Mouse (Mus musculus) limb, embryonic 14.5 days (tissue): Measurements from ENCODE around the gene Ovca2. TPM values are rescaled to one million over a fixed set of nuclear protein-coding genes. Genes with fewer than 3 reads are reported as not detected.

Source experiments
- ATAC-seq: fragments of 200-750 bp; cut with Nextera tagmentation; 2 replicates; pipeline ENCODE4 v1.8.0; 2017; ENCODE audit warnings: low read depth, moderate number of reproducible peaks, moderate TSS enrichment; ENCODE audit not compliant: low FRiP score
- DNase-seq: peaks from one replicate; pipeline ENCODE4 v3.0.0-alpha.2; 2015; ENCODE audit warnings: low spot score
- H3K27ac ChIP-seq: fragments of 300-500 bp; sonication (generic); replicated peaks from 2 replicates; pipeline ENCODE4 v1.5.1; 2014; ENCODE audit warnings: low read depth, mild to moderate bottlenecking, low read length, moderate library complexity, mixed read lengths
- H3K27me3 ChIP-seq: fragments of 300-500 bp; sonication (generic); 2 replicates; pipeline ENCODE4 v1.6.1; 2014; ENCODE audit warnings: low read length, mixed read lengths; ENCODE audit not compliant: control insufficient read depth, insufficient read depth
- H3K36me3 ChIP-seq: fragments of 300-500 bp; sonication (generic); 2 replicates; pipeline ENCODE4 v1.6.1; 2014; ENCODE audit warnings: mild to moderate bottlenecking, low read length, moderate library complexity, mixed read lengths; ENCODE audit not compliant: control insufficient read depth, insufficient read depth
- H3K4me1 ChIP-seq: fragments of 300-500 bp; sonication (generic); 2 replicates; pipeline ENCODE4 v1.6.1; 2014; ENCODE audit warnings: antibody characterized with exemption, low read length, mixed read lengths; ENCODE audit not compliant: control insufficient read depth, insufficient read depth
- H3K4me2 ChIP-seq: fragments of 300-500 bp; sonication (generic); replicated peaks from 2 replicates; pipeline ENCODE4 v1.6.1; 2014; ENCODE audit warnings: low read depth, mild to moderate bottlenecking, low read length, moderate library complexity; ENCODE audit not compliant: severe bottlenecking
- H3K4me3 ChIP-seq: fragments of 300-500 bp; sonication (generic); replicated peaks from 2 replicates; pipeline ENCODE4 v1.5.1; 2014; ENCODE audit warnings: low read length
- H3K9ac ChIP-seq: fragments of 300-500 bp; sonication (generic); 2 replicates; pipeline ENCODE4 v1.6.1; 2014; ENCODE audit warnings: mild to moderate bottlenecking, low read depth, low read length, moderate library complexity; ENCODE audit not compliant: severe bottlenecking
- H3K9me3 ChIP-seq: fragments of 300-500 bp; sonication (generic); 2 replicates; pipeline ENCODE4 v1.6.1; 2016; ENCODE audit warnings: low read length; ENCODE audit not compliant: control insufficient read depth
- POLR2A ChIP-seq: fragments of 200-500 bp; IDR thresholded peaks from 2 replicates; pipeline ENCODE4 v1.8.0; 2012; ENCODE audit warnings: inconsistent platforms, mild to moderate bottlenecking, moderate library complexity, borderline replicate concordance; ENCODE audit not compliant: insufficient read depth, insufficient read length; ENCODE audit errors: extremely low read depth
- WGBS: fragments of 180-500 bp; shearing (Covaris S2); extraction: QIAGEN DNeasy Blood & Tissue Kit; methylation state at CpG from one replicate; pipeline ENCODE4 v1.1.7; 2014; 5-methylcytosine and 5-hydroxymethylcytosine counted together
- polyA plus RNA-seq, 2 experiments: library from polyadenylated mRNA; depleted of rRNA in 1 of 2; stranded (reverse) in 1 of 2; unstranded in 1 of 2; fragments of >200 nt; fragmentation: Nextera tagmentation in 1 of 2; extraction: Ambion mirVana in 1 of 2; gene quantifications; 2 replicates each; pipeline versions ENCODE4 v1.2.1 to v1.2.3; 2012 to 2014

The Ovca2 gene
- polyA plus RNA-seq, 2 experiments, result 22.5 to 30.3 TPM

- Histone ChIP-seq H3K27ac (no peak overlapping the region), H3K27me3 (no peaks in the 10 kb centered on the region), H3K9me3 (no peaks in the 10 kb centered on the region), H3K36me3 (peaks cover 31% of the 10 kb centered on the region), H3K9ac (no peak overlapping the region), H3K4me2 (no peak overlapping the region), H3K4me1 (peaks cover 21% of the 10 kb centered on the region; the same call in 1 of the 2 replicates), H3K4me3 (no peak overlapping the region)
- 24% methylated on average over 4 of the region's 4 CpGs for WGBS
- ATAC-seq (no peak), DNase-seq (no peak)
- no peak for TF ChIP-seq POLR2A
Observed at GRCm38 (mm10) chr11:75157037-75157436, 21.6 kb downstream of the Ovca2 start.

- no peak for DNase-seq
- Histone ChIP-seq H3K9me3 (no peaks in the 10 kb centered on the region), H3K4me3 (no peak overlapping the region), H3K4me1 (peaks cover 21% of the 10 kb centered on the region; the same call in 1 of the 2 replicates), H3K36me3 (peaks cover 28% of the 10 kb centered on the region), H3K27ac (no peak overlapping the region), H3K4me2 (no peak overlapping the region), H3K27me3 (no peaks in the 10 kb centered on the region), H3K9ac (no peak overlapping the region)
- WGBS, result 31% methylated on average over 5 of the region's 5 CpGs
- no peak for ATAC-seq
- no peak for TF ChIP-seq POLR2A
Observed at GRCm38 (mm10) chr11:75156416-75156815, 22.2 kb downstream of the Ovca2 start.

DNA sequence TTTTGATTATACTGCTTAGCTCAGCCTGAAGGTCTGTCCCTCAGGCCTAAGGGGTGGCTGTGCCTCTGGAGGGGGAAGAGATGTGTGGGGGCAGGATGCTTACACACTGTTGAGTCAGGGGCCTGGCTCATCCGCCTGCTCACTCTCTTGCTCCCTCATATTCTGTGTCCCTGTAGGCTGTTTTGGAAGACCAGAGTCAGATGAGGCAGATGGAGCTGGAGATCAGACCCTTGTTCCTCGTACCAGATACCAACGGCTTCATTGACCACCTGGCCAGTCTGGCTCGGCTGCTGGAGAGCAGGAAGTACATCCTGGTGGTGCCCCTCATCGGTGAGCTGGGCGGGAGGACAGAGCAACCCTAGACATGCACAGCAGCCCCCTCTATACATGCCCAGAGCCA, 22.6 kb downstream of the Ovca2 start:
- TF ChIP-seq POLR2A, result no peak
- no peak overlapping the region for H3K4me3 ChIP-seq
- ATAC-seq, result no peak
- H3K9ac ChIP-seq, result no peak overlapping the region
- no peak overlapping the region; the same call in 1 of the 2 replicates for H3K27ac ChIP-seq
- H3K9me3 ChIP-seq, result no peaks in the 10 kb centered on the region
- DNase-seq, result no peak
- H3K36me3 ChIP-seq, result peaks cover 28% of the 10 kb centered on the region
- peaks cover 21% of the 10 kb centered on the region; the same call in 1 of the 2 replicates for H3K4me1 ChIP-seq
- H3K27me3 ChIP-seq, result no peaks in the 10 kb centered on the region
- 34% methylated on average over 6 of the region's 6 CpGs for WGBS
- no peak overlapping the region for H3K4me2 ChIP-seq

- H3K36me3 ChIP-seq, result peaks cover 21% of the 10 kb centered on the region
- DNase-seq (no peak), ATAC-seq (no peak)
- H3K4me3 ChIP-seq, result no peak overlapping the region
- TF ChIP-seq POLR2A, result no peak
- WGBS, result 67% methylated on average over 6 of the region's 6 CpGs
- peaks cover 21% of the 10 kb centered on the region; the same call in 1 of the 2 replicates for H3K4me1 ChIP-seq
- H3K27ac ChIP-seq, result no peak overlapping the region
- H3K27me3 ChIP-seq, result no peaks in the 10 kb centered on the region
- H3K9me3 ChIP-seq, result no peaks in the 10 kb centered on the region
- no peak overlapping the region for H3K9ac ChIP-seq
- no peak overlapping the region for H3K4me2 ChIP-seq
Observed at GRCm38 (mm10) chr11:75154053-75154585, 24.5 kb downstream of the Ovca2 start.

GRCm38 (mm10) chr11:75152603-75153557, 25.8 kb downstream of the Ovca2 start:
- Histone ChIP-seq H3K4me3 (no peak overlapping the region), H3K27ac (no peak overlapping the region), H3K9me3 (no peaks in the 10 kb centered on the region), H3K36me3 (peaks cover 20% of the 10 kb centered on the region), H3K9ac (no peak overlapping the region), H3K4me2 (no peak overlapping the region), H3K27me3 (no peaks in the 10 kb centered on the region), H3K4me1 (peaks cover 32% of the 10 kb centered on the region)
- ATAC-seq (no peak), DNase-seq (no peak)
- 76% methylated on average over 18 of the region's 18 CpGs for WGBS
- TF ChIP-seq POLR2A, result no peak
